Mouse (Mus musculus) testis, adult 2 months (tissue): ENCODE measurements around the gene Gm3106.
"Not testable (repeated sequence)": the region's sequence is repeated elsewhere in the genome, so short reads cannot be mapped to it uniquely, and the experiment has no call there.

Experiments
- CTCF ChIP-seq: fragments of 200-500 bp; IDR thresholded peaks from 2 replicates; pipeline ENCODE4 v1.5.1; 2012; ENCODE audit warnings: low read depth, mild to moderate bottlenecking, inconsistent platforms, low read length, moderate library complexity; ENCODE audit not compliant: control insufficient read depth, insufficient read depth, insufficient replicate concordance
- POLR2A ChIP-seq: fragments of 200-500 bp; IDR thresholded peaks from 2 replicates; pipeline ENCODE4 v1.6.1; 2012; ENCODE audit warnings: low read depth, mild to moderate bottlenecking, inconsistent platforms, low read length, moderate library complexity; ENCODE audit not compliant: control insufficient read depth

GRCm38 (mm10) chr5:94217705-94218104, at the start of gene Gm3106:
- not testable (repeated sequence) for TF ChIP-seq CTCF, POLR2A
